Mouse (Mus musculus) spleen, embryonic (tissue): Measurements from ENCODE around the gene Gm47429.
"Not testable (repeated sequence)": the region's sequence is repeated elsewhere in the genome, so short reads cannot be mapped to it uniquely, and the experiment has no call there.

Source experiments
- CTCF ChIA-PET: fragments of 350-600 bp; sonication (Branson Sonifier 250); formaldehyde crosslinking; loops from one replicate; lab custom pipeline; 2022; lab: Charles Lee

Gm47429 gene

DNA sequence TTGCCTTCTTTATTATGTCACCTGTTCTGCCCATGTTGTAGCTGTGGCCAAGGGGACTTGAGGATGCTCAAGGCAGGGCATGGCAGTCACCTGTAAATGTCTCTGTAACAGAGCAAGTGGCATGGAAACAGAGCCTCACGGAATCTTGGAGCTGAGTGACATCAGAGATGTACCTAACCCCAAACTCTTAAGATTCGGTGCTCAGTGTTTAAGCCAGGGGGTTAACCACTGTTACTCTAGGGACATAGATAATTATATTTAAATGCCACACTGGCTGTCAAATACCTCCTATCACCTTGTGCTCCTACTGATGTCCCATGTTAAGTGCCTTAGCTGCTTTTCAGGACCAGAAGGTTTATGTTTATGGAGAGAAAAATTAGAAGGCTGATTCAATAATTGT, at the start of gene Gm47429:
TSS of gene Gm47429 (minus strand) at position 101 of the 400 bp plus-strand sequence.
- CTCF ChIA-PET, result no interaction called here

DNA sequence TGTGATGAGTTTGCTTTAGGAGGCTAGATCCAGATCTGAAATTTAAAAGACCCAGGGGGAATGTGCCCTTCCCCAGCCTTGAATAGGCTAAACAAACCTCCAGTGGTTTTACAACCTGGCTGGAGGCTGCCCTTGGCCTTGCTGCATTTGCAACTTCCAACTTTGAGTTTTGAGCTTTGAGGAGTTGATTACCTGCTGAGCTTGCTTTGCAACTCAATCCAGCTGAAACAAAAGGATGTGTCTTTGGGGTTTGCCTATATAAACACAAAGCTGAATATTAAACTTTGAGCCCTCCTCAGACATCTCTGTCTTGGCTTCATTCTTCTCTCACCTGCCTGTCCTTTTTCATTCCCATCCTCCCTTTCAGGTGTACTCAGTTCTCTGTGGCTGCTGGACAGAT, 44.8 kb upstream of the Gm47429 start:
- CTCF ChIA-PET, result not testable (repeated sequence)

GRCm38 (mm10) chr13:50467007-50467406, 23.3 kb upstream of the Gm47429 start, which contains the start of gene Nutm2:
Gene Nutm2, plus strand, starts transcription at chr13:50467307.
- CTCF ChIA-PET, result no interaction called here

- CTCF ChIA-PET, result no interaction called here
Observed at GRCm38 (mm10) chr13:50464621-50465562, 21.2 kb upstream of the Gm47429 start.

DNA sequence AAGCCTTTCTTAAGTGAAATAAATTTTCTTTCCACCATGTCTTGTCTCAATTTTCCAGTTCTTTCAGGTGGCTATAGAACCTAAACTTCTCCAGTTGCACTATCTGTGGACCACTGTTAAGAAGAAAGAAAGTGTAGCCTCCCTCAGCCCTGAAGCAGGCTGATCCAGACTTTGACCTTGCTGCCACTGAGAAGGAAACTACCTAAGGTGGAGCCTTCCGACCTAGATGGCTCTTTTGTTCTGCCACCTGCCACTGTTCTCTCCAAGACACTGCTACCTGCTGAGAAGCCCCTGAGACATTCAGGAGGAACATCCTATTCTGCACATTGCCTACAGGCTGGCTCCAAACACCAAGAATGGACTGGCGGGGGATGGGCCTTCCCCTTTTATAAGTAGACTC, 16.7 kb upstream of the Gm47429 start:
- CTCF ChIA-PET, result not testable (repeated sequence)

DNA sequence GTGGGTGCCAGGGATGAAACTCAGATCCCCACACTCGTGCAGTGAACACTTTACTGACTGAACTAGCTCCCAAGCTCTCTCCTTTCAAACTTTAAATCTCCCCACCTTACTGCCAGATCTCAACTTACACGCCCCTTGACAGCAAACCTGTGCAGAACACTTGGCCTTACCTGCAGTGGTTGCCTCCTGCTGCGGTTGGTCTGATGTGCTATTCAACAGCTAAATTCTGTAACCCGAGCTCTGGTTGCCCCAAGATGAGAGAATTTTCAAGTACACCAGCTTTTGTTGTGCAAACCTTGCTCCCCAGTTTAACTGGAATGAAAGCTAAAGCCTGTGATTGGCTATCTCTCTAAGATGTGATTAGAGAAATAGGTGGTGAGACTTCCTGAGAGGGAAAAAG, 9.7 kb upstream of the Gm47429 start:
- CTCF ChIA-PET, result no interaction called here

DNA sequence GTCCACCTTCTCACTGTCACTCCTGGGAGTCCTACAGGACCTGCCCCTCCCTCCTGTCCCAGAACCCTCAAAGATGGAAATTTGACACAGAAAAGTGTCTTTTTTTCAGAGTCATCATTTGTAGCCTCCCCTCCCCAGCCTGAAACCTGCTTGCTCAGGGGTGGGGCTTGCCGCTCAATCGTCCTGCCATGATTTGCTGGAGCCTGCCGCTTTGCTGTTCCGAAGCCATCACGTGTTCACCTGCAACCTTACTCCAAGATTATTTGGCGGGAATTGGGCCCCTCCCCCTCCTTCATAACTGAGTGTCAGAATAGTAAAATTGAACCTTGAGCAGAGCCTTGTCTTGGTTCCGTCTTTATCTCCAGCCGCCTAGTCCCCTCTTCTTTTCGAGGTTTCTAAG, 8.6 kb upstream of the Gm47429 start:
- CTCF ChIA-PET, result not testable (repeated sequence)

- CTCF ChIA-PET, result no interaction called here
Observed at GRCm38 (mm10) chr13:50445261-50445660, 1.5 kb upstream of the Gm47429 start.

GRCm38 (mm10) chr13:50426686-50427085, 17.0 kb downstream of the Gm47429 start:
- CTCF ChIA-PET, result no interaction called here

GRCm38 (mm10) chr13:50424517-50424916, 19.2 kb downstream of the Gm47429 start:
- CTCF ChIA-PET, result no interaction called here

DNA sequence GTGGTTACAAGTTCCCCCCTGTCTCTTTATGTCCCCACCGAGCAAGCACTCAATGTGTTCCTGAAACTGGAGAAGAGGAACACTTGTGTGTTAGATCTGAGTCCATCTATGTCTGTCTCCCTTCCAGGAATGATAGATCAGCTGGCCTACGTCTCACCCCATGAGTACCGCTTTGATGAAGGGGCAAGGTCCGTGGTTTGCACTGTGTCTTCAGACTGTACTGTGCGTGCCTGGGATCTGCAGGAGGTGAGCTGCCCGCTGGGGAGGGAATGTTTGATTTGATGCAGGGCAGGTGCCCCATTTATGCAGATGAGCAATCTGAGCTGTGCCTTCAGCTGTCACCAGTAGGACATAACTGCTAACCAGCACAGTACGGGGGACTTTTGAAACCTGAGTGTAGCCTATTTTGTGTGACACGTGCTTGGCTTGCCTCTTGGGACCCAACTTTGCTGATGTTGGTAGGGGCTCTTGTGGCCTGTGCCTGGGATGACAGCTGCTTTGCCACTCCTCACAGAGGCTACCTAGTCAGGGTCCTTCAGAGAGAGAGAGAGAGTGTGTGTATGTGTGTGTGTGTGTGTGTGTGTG, 20.0 kb downstream of the Gm47429 start:
- CTCF ChIA-PET, result no interaction called here

- CTCF ChIA-PET, result no interaction called here
Observed at GRCm38 (mm10) chr13:50418421-50418820, 25.3 kb downstream of the Gm47429 start.

DNA sequence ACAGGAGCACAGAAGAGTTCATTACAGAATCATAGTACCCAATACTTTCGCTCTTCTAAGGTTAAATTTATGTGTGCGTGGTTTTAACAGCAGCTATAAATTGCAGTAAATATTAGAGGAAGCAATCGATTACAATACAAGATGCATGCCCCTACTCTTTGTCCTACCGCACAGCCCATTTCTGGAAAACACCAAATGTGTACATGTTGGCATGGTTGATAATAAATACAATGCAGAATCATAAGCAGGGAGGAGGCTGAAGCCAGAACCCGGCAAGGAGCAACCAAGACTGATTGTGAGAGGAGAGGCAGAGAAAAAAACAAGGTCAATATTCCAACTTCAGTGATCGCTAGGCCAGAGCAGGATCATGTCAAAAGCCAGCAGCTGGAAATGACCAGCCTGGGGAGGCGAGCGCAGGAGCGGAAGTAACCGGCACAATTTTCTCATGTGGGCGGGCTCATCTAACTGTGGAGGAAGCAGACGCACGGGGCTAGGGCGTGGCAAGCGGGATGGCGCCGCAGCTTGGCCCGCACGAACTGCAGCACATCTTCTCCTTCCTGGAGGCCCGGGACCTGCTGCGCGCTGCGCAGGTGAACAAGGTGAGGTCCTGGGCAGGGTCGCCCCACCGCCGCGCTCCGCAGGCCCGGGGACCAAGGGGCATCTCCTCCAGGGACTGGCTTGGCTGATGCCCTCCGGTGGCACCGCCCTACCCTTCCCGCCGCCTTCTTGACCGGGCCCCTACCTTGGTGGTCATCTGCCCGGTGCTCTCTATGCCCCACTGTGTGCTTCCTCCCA, 26.1 kb downstream of the Gm47429 start, which contains the start of gene Fbxw17:
TSS of gene Fbxw17 (plus strand) at position 476 of the 795 bp plus-strand sequence.
- CTCF ChIA-PET, result no interaction called here
